Mouse (Mus musculus): ENCODE results near the gene Tex28.
"Not testable (repeated sequence)": the region's sequence is repeated elsewhere in the genome, so short reads cannot be mapped to it uniquely, and the experiment has no call there.

Tex28 gene

DNA sequence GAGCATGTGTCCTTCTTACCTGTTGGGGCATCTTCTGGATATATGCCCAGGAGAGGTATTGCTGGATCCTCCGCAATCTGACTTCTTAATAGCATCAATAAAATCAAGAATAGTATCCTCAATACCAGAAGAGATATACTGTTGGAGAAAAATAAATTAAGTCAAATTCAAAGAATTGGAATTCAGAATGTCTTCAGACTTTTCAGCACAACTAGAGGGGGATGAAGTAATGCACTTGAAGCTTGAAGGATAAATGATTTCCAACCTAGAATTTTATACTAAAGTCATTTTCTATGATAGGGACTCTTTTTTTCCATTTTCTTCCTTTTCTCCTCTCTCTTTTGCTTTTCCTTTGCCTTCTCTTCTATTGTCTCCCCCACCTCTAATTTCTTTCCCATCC is at the start of gene Tex28:
Tex28 (minus strand) TSS at position 101 of the 400 bp plus-strand sequence.
- no peak for DNase-seq

DNA sequence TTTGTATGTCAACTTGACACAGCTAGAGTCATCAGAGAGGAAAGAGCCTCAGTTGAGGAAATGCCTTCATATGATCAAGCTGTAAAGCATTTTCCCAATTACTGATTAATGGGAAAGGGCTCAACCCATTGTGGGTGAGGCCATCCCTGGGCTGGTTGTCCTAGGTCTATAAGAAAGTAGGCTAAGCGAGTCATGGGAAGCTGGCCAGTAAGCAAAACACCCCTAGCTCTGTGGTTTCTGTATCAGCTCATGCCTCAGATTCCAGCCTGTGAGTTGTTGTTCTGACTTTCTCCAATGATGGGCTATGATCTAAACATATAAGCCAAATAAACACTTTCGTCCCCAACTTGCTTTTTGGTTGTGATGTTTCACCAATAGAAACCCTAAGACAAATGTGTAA is 35.9 kb upstream of the Tex28 start:
- DNase-seq: no peak

DNA sequence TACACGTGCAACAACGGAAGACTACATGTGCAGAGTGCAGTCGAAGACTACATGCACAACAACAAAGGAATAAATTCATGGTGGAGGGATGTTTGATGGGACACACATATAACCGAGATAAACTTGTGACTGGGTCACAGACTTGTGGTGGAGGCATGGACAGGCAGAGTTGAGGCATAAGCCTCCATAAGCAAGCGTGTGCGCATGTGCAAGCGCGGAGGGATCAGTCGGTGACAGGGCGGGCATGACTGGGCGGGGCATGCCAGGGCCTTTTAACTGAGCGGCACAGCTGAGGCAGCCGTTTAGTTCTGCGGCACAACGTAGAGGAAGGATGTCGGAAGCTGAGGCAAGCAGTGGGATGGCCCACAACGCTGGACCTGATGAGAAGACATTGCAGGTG is 9.3 kb upstream of the Tex28 start, which contains the start of gene Tktl1:
Tktl1 (plus strand) TSS at position 301 of the 400 bp plus-strand sequence.
- DNase-seq: no peak

DNA sequence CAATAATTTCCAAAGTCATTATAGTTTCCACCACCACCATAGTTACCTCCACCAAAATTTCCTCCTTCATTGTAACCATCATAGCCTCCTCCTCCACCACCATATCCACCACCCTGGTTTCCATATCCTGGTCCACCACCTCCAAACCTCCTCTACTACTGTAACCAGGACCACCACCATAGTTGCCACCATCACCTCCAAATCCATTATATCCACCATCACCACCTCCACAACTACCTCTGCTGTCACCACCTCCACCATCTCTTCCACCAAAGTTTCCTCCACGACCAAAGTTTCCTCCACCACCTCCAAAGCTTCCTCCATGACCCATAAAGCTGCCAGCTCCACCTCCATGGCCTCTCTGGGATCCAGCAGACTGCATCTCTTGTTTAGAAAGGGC is 32.4 kb downstream of the Tex28 start, which contains the start of gene Mecp2:
Mecp2 (minus strand) TSS at position 101 of the 400 bp plus-strand sequence.
- DNase-seq: not testable (repeated sequence)

DNA sequence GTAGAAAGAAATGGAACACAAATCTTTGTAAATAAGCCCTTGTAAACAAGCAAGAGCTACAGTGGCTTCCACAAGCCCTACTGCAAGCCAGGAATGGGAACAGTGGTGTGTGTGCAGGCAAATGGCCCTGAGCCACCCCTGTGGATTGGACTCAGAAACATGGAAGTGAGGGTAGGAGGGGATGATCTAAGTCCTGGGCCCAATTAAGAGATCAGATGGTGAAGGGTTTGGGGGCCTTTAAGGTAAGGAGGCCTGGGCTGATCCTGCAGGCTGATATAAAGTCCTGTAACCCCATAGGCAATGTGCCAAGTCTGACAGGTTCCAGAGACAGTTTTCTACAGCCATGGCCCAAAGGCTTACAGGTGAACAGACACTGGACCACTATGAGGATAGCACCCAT is 40.5 kb downstream of the Tex28 start, which contains the start of gene Opn1mw:
Opn1mw (plus strand) TSS at position 301 of the 400 bp plus-strand sequence.
- DNase-seq: no peak

DNA sequence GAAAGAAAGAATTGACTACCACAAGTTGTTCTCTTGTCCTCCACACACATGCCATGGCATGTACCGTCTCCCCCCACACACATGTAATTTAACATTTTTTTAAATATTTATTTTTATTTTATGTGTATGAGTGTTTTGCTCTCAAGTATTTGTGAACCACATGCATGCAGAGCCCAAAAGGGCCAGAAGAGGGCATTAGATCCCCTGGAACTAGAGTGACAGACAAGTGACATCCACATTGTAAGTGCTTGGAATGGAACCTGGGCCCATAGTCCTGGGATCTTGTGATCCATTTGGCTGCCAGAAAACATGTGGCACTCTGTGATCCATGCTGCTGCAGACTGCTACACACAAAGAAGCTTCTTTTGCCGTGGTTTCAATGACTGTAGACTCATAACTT is 42.7 kb downstream of the Tex28 start:
- no peak for DNase-seq

DNA sequence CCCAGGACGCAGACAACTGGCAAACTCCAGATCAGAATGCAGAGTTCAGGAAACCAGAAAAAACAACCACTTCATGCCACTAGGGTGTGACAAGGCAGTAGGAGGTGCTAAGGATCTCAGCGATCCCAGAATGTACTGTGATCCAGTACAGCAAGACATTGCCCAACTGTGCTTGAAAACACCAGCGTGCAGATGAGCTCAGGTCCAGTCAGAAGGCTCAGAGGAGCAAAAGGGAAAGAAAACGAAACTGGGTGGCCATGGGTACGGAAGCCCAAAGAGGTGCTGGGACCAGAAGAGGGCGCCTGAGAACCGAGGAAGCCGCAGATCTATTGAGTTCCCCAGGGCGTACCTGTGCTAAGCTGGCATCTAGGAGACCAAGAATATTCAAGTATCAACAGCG is 52.1 kb downstream of the Tex28 start:
- DNase-seq: peak; percentile 66

DNA sequence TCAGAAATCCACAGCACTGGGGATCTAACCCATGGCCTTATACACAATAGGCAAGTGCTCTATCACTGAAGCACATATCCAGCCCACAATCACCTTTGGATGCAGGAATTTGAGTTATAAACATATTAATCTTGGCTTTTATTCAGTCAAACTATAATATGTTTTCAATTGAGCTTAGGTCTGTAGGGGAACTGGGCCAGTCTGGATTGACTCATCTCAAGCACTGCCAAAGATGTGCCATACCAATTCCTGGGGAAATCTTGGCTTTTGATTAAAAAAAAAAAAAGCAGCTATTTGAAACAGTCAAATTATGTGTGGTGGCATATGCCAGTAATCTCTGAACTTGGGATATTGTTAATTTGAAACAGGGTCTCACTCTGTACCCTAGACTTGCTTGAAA is 53.6 kb downstream of the Tex28 start:
- no peak for DNase-seq

DNA sequence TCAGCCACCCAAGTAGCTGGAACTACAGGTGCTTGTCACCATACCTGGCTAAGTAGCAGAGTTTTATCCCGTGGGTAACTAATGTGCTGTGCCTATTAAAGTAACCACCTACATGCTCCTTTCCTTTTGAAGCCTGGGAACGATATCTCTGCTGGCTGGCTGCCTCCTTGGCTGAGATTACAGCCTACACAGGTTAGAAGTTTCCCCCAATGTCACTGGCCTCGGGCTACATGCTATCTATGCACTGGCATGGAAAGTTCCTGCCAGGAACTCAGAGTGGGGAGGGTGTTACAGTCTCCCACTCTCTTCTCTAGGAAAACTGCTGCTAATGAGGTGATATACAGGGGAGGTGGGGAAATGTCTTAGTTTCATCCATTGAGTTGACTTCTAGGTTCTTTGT is 58.9 kb downstream of the Tex28 start:
- no peak for DNase-seq

DNA sequence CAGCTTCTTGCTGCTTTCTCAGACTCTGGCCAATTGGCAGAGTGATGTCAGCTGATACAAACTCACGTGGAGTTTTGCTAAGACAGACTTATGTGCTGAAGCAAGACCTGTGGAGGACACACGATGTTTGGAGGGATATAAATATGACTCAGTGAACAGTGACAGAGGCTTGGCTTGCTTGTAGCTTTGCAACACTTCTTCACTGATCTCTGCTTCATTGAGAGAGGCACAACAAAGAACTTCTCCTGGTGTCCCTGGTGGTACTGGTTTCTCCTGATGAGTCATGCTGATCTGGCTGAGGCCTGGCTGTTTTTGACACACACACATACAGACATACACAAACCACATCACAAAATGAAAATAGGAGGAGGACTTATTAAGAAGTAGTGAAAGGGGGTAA is 61.7 kb downstream of the Tex28 start:
- DNase-seq: no peak

DNA sequence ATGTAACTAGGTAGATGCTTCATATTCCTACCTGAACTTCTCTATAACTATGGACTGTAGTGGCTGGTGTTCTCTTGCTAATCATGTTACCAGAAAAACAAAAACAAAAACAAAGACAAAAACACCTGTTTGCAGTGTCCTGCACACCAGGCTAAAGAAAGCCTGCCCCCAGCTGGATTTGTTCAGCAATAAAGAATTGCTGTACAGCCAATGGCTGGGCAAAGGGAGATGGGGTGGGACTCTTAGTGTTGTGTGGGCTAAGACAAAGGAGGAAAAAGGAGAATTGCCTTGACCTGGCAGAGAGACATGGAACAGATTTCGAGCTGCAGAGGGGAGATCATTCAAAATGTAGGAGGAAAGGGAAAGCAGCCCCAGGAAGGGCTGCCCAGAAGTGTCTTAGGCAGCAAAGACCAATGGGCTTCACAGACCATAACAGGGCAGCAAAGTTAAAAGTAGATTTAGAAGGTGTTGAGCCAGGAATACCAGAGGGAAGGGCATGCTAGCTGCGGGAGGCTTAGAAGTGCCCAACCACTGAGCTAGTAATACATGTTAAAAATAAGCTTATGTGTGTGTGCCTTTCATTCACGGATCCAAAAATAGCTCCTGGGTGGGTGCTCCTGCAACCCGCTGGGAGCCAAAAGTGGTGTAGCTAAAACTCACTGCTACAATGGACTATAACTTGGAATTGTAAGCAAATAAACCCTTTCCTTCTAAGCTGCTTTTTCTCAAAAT is 64.0 kb downstream of the Tex28 start:
- DNase-seq: no peak

All from cerebellum, adult 9-10 months (tissue).